Mouse (Mus musculus): ENCODE results near the gene 1600002K03Rik. TPM values are rescaled to one million over a fixed set of nuclear protein-coding genes. Genes with fewer than 3 reads are reported as not detected.

1600002K03Rik gene
- polyA plus RNA-seq, 1 experiment from 2014 or later = 8.3 TPM

DNA sequence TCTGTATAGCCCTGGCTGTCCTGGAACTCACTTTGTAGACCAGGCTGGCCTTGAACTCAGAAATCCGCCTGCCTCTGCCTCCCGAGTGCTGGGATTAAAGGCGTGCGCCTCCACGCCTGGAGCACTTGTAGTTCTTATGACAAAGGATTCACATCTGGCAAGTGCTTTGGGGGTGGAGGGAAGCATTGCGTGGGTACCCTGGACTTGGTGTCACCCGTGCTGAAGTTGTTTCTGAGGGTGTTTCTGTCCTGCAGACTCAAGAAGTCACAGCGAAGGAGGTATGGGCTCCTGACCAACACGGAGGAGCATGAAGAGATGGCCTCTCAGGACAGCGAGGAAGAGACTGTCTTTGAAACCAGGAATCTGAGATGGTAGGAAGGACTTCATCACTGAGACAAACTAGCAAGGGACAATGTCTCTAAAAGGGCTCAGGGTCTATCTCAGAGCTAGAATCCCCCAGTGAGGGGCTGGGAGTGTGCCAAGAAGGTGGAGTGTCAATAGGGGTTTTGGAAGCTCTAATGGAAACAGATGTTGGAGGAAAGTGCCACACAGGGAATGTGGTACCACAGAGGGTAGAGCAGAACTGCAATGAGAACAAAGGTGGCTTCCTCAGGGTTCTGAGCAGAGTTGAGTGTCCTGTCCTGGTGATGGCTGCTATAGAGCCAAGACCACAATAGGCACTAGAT lies 1.4 kb downstream of the 1600002K03Rik start:
- Histone ChIP-seq H3K27ac (ENCODE audit: low read depth) (no peak overlapping the region), H3K4me1 (ENCODE audit: insufficient read depth) (no peaks in the 10 kb centered on the region), H3K4me2 (no peak overlapping the region), H3K27me3 (ENCODE audit: insufficient read depth, low read length) (no peaks in the 10 kb centered on the region), H3K9ac (no peak overlapping the region), H3K4me3 (ENCODE audit: low read depth, low read length) (no peak overlapping the region), H3K9me3 (ENCODE audit: low read depth, low read length) (no peaks in the 10 kb centered on the region), H3K36me3 (ENCODE audit: insufficient read depth) (peaks cover 35% of the 10 kb centered on the region)
- 84% methylated on average over 10 of the region's 10 CpGs for WGBS
- ATAC-seq (ENCODE audit: insufficient read depth) (no peak), DNase-seq (no peak)
- no peak for TF ChIP-seq CTCF (IDR thresholded peaks at IDR 0.05; ENCODE audit: low read depth)

DNA sequence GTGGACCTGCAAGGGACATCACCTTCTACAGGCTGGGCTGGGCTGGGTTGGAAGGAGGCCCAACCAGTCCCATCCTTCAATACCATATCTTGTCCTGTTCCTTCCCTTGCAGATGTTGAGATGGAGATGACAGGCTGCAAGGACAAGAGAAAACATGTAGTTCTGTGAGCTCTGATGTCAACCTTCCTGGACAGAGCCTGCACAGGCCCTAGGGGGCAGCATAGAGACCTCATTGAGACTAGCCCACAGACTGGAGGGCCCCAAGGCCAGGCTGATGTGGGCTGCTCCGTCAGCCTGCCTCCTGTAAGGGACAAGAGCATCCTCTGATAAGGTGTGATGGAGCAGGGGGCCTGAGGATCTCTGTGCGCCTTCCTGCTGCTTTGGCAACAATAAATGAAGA lies 2.0 kb downstream of the 1600002K03Rik start:
- H3K27me3 ChIP-seq (ENCODE audit: insufficient read depth, low read length) = no peaks in the 10 kb centered on the region
- no peak overlapping the region for H3K4me3 ChIP-seq (ENCODE audit: low read depth, low read length)
- no peak overlapping the region for H3K4me2 ChIP-seq
- H3K4me1 ChIP-seq (ENCODE audit: insufficient read depth) = no peaks in the 10 kb centered on the region
- H3K27ac ChIP-seq (ENCODE audit: low read depth) = no peak overlapping the region
- peaks cover 30% of the 10 kb centered on the region for H3K36me3 ChIP-seq (ENCODE audit: insufficient read depth)
- DNase-seq (peak; percentile 73), ATAC-seq (ENCODE audit: insufficient read depth) (no peak)
- no peak overlapping the region for H3K9ac ChIP-seq
- WGBS = 48% methylated on average over 2 of the region's 2 CpGs
- no peaks in the 10 kb centered on the region for H3K9me3 ChIP-seq (ENCODE audit: low read depth, low read length)
- TF ChIP-seq CTCF (IDR thresholded peaks at IDR 0.05; ENCODE audit: low read depth) = peak; percentile 68

DNA sequence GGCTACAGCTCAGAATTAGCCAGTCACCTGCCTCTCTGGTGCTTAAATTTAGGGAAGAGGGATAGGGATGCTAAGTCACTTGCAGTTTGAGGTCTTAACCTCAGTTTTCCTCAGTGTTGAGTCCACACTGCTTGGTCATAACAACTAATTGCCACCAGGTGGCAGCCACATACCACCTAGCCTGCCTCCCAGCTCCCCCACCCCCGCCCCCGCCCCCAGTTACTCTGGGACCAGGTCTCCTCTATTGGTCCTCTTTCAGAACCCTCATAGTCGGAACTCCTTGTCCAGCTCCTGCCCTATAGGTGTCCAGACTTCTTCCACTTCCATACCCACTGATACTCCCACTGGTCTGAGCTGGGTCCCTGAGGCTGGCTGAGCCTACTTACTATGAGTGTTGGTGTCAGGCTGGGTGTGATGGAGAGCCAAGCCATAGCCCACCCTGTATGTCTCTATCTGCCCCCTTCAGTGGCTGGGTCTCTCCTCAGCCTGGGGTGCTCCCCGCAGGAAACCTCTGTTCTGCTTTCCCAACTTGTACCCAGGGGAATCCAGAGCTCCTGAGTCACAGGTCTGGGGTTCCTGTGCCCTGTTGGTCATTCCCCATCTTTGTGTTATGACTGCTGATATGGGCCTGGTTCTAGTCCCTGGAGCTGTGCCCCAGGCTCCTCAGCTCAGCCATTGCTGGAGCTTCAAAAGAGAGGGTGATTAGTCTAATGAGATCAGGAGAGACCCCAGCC lies 3.0 kb downstream of the 1600002K03Rik start:
- DNase-seq (peak; percentile 74), ATAC-seq (ENCODE audit: insufficient read depth) (no peak)
- no peaks in the 10 kb centered on the region for H3K9me3 ChIP-seq (ENCODE audit: low read depth, low read length)
- H3K9ac ChIP-seq = no peak overlapping the region
- no peaks in the 10 kb centered on the region; the same call in 1 of the 2 replicates for H3K4me1 ChIP-seq (ENCODE audit: insufficient read depth)
- WGBS = 28% methylated on average over 4 of the region's 4 CpGs
- peak; percentile 71 for TF ChIP-seq CTCF (IDR thresholded peaks at IDR 0.05; ENCODE audit: low read depth)
- peaks cover 20% of the 10 kb centered on the region for H3K36me3 ChIP-seq (ENCODE audit: insufficient read depth)
- no peak overlapping the region for H3K27ac ChIP-seq (ENCODE audit: low read depth)
- no peak overlapping the region for H3K4me3 ChIP-seq (ENCODE audit: low read depth, low read length)
- no peak overlapping the region for H3K4me2 ChIP-seq
- no peaks in the 10 kb centered on the region for H3K27me3 ChIP-seq (ENCODE audit: insufficient read depth, low read length)

DNA sequence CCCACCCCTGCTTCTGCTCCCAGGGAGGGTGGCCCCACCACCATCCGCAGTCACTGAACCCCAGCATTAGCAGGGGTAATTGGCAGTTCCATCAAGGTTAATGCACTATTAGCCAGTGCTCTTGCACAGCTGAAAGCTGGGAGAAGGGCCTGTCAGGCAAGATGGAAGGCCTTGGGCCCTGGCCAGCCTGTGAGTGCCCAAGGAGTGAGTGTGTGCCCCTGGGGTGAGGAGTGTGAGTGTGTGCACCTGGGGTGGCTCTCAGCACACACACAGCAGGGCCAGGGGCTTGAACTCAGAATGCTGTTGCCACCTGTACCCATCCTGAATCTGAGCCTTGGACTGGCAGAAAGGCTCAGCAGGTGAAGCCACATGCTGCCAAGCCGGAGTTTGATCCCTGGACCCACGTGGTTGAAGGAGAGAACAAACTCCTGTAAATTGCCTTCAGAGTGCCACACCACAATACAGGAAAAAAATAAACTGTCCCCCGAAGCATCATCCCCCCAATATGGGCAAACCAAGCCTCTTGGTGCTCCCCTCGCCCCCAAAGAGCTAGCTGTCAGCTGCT lies 3.6 kb downstream of the 1600002K03Rik start:
- Histone ChIP-seq H3K4me1 (ENCODE audit: insufficient read depth) (no peaks in the 10 kb centered on the region; the same call in none of the 2 replicates), H3K36me3 (ENCODE audit: insufficient read depth) (peaks cover 14% of the 10 kb centered on the region), H3K27ac (ENCODE audit: low read depth) (no peak overlapping the region), H3K9ac (no peak overlapping the region), H3K9me3 (ENCODE audit: low read depth, low read length) (no peaks in the 10 kb centered on the region), H3K4me2 (no peak overlapping the region), H3K27me3 (ENCODE audit: insufficient read depth, low read length) (no peaks in the 10 kb centered on the region), H3K4me3 (ENCODE audit: low read depth, low read length) (no peak overlapping the region)
- ATAC-seq (ENCODE audit: insufficient read depth) (no peak), DNase-seq (no peak)
- no peak for TF ChIP-seq CTCF (IDR thresholded peaks at IDR 0.05; ENCODE audit: low read depth)
- 81% methylated on average over 5 of the region's 5 CpGs for WGBS

DNA sequence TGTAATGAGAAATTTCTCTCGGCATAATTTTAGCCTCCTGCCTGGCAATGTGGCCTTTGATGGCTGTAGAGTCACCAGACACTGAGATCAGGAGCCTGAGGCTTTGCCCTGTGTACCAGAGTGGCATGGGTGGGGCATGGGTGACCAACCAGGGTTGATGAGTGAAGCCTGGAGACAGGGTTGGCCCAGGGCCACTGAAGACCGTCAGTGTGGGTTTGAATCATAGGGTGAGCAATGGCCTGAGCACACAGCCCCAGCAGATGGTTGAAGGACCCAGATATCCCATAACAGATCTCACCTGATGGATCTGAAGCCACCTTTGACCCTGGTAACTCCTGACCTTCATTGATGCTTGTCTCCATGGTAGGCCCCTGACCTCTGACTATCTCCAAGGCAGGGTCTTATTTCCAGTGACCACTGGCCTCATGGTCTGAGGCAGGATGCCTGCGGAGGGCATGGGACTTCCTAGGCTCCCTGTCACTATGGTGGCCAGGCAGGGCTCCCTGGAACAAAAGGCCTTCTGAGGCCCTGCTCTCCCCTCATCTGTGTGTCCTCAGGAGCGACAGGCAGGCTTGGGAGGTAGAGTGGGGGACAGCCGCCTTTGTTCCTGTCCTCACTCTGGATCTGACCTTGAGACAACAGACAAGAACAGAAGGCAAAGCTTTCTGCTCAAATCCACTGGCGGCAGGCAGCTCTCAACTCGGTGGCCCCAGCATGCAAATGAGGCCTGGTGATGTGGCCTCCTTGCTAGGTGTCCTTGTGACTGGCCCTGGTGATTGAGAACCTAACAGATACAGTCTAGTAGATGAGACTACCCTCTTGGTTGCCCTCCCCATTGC lies 4.9 kb downstream of the 1600002K03Rik start:
- Histone ChIP-seq H3K27ac (ENCODE audit: low read depth) (no peak overlapping the region), H3K36me3 (ENCODE audit: insufficient read depth) (peaks cover 3% of the 10 kb centered on the region; the same call in 1 of the 2 replicates), H3K4me3 (ENCODE audit: low read depth, low read length) (no peak overlapping the region), H3K4me1 (ENCODE audit: insufficient read depth) (no peaks in the 10 kb centered on the region; the same call in none of the 2 replicates), H3K9me3 (ENCODE audit: low read depth, low read length) (no peaks in the 10 kb centered on the region), H3K4me2 (no peak overlapping the region), H3K9ac (no peak overlapping the region), H3K27me3 (ENCODE audit: insufficient read depth, low read length) (no peaks in the 10 kb centered on the region)
- WGBS = 64% methylated on average over 7 of the region's 7 CpGs
- DNase-seq (no peak), ATAC-seq (ENCODE audit: insufficient read depth) (no peak)
- TF ChIP-seq CTCF (IDR thresholded peaks at IDR 0.05; ENCODE audit: low read depth) = no peak

DNA sequence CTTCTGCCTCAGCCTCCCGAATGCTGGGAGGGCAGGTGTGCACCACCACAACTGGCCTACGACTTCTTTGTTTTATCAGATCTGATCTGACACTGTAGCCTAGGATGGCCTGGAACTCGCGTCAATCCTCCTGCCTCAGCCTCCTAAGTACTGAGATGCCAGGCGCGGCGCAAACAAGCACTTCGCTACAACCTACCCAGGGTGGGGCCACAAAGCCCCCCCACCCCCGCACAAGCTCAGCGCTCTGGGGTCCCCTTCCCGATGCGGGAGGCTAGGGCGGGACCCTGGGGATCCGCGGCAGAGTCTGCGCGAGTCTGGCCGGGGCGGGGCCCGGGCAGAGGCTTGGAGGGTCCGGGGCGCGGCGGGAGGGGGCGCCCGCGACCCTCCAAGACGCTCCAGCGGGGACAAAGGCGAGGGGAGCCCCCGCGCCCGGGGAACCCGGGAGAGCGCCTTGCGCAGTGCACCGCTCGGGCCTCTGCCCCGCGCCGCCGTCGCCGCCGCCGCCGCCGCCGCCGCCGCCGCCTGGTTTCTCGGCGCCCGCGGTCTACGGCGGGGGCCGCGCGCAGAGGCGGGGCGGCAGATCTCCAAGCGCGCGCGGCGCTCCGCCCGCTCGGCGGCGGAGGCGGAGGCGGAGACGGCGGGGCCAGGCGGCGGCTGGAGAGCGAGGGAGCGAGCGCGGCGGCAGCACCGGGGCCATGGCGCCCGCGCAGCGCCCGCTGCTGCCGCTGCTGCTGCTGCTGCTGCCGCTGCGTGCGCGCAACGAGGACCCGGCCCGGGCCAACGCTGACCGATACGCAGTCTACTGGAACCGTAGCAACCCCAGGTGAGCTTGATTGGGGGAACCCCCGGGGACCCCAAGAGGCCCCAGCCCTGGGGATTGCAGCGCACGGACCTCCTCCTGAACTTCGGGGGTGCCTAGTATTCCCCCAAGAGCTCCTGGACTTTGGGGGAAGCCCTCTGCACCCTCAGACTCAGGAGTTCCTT lies 6.6 kb downstream of the 1600002K03Rik start, which contains the start of gene Efna2:
Efna2 (plus strand) TSS at position 415 of the 984 bp plus-strand sequence.
- peak within 1 kb of the TSS; percentile 54; the same call in 1 of the 2 replicates for H3K27ac ChIP-seq (ENCODE audit: low read depth)
- H3K4me3 ChIP-seq (ENCODE audit: low read depth, low read length) = peak within 1 kb of the TSS; percentile 75
- H3K9ac ChIP-seq = peak within 1 kb of the TSS; percentile 93
- peak within 1 kb of the TSS; percentile 77 for H3K4me2 ChIP-seq
- no peaks in the 10 kb centered on the region for H3K9me3 ChIP-seq (ENCODE audit: low read depth, low read length)
- 0 out of 2 replicates have a peak, but pooled peaks cover 2% of the 10 kb centered on the region for H3K36me3 ChIP-seq (ENCODE audit: insufficient read depth)
- no peak for TF ChIP-seq CTCF (IDR thresholded peaks at IDR 0.05; ENCODE audit: low read depth)
- WGBS = 1% methylated on average over 81 of the region's 106 CpGs
- DNase-seq (peak; percentile 79), ATAC-seq (ENCODE audit: insufficient read depth) (peak; percentile 72)
- H3K27me3 ChIP-seq (ENCODE audit: insufficient read depth, low read length) = no peaks in the 10 kb centered on the region
- no peaks in the 10 kb centered on the region; the same call in none of the 2 replicates for H3K4me1 ChIP-seq (ENCODE audit: insufficient read depth)

Data from lung, embryonic 14.5 days (tissue).